Mouse (Mus musculus) cerebellum, adult 2 months (tissue): Measurements from ENCODE around the gene A930017K11Rik.

Experiments used
- CTCF ChIP-seq: fragments of 200-500 bp; IDR thresholded peaks from 2 replicates; pipeline ENCODE4 v1.5.1; 2011; ENCODE audit warnings: low read depth, mild to moderate bottlenecking, control low read depth, low read length, moderate library complexity, borderline replicate concordance; ENCODE audit not compliant: insufficient read depth
- POLR2A ChIP-seq: fragments of 200-500 bp; IDR thresholded peaks from 2 replicates; pipeline ENCODE4 v1.6.1; 2011; ENCODE audit warnings: low read length, control low read depth, borderline replicate concordance; ENCODE audit not compliant: insufficient read depth

DNA sequence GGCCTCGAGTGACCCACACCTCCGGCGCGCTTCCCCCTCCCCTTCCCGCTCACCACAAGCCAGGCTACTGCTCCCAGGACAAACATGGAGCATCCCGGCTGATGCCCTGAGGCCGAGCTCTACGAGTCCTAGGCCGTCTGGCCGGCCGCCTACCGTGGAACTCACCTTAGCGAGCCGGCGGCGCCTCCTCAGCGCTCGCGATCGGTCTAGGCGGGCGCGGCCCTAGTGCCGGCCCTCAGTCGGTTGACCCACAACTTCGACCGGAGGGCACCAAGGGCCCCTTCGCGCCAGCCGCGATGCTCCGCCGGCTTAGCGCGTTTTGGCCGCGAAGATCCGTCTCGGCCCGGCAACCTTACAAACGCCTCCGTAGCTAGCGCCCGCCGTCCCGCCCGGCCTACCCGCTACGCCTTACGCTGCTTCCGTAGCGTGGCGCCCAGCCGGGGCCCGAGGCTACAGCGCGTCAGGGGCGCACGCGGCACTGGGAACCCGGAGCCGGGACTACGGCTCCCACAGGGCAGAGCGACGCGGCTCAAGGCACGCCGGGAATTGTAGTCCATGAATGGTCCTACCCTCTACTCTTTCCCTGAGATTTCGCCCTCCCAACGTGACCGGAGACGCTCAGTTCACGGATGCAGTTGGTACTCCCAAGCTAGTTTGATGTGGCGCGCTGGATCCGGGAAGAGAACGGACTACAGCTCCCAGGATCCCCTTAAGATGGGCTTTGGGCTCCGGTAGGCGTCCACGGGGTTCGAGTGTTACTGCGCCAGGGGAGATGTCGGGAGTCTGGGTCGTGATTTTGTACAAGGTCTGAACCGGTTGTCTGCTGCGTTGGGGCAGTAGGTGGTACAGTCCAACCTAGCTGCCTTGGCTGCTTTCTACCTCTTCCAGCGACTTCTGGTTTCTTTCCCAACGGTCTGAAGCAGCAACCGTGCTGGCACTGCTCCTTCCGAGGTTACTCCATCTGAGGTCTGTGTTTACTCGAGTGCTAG, 33.2 kb upstream of the A930017K11Rik start, which contains the start of gene Capn15:
- peak; percentile 2; the same call in 1 of the 2 replicates for TF ChIP-seq CTCF
- TF ChIP-seq POLR2A, result peak; percentile 36; the same call in 1 of the 2 replicates
